Mouse (Mus musculus) hindbrain, embryonic 15.5 days (tissue): ENCODE measurements around the gene Paics. TPM values are rescaled to one million over a fixed set of nuclear protein-coding genes. Genes with fewer than 3 reads are reported as not detected.

Experiments
- ATAC-seq: fragments of 200-750 bp; cut with Nextera tagmentation; 2 replicates; pipeline ENCODE4 v1.8.0; 2017; ENCODE audit warnings: low read depth, moderate number of reproducible peaks, moderate TSS enrichment; ENCODE audit not compliant: low FRiP score
- H3K27ac ChIP-seq: fragments of 300-500 bp; sonication (generic); replicated peaks from 2 replicates; pipeline ENCODE4 v1.5.1; 2015; ENCODE audit warnings: mild to moderate bottlenecking, inconsistent platforms
- H3K27me3 ChIP-seq: fragments of 300-500 bp; sonication (generic); 2 replicates; pipeline ENCODE4 v1.6.1; 2015; ENCODE audit warnings: control low read depth, inconsistent platforms
- H3K36me3 ChIP-seq: fragments of 300-500 bp; sonication (generic); 2 replicates; pipeline ENCODE4 v1.6.1; 2015; ENCODE audit warnings: control low read depth, inconsistent platforms
- H3K4me1 ChIP-seq: fragments of 300-500 bp; sonication (generic); replicated peaks from 2 replicates; pipeline ENCODE4 v1.6.1; 2015; ENCODE audit warnings: control low read depth, inconsistent platforms
- H3K4me2 ChIP-seq: fragments of 300-500 bp; sonication (generic); 2 replicates; pipeline ENCODE4 v1.6.1; 2015; ENCODE audit warnings: moderate library complexity, mild to moderate bottlenecking, inconsistent platforms
- H3K4me3 ChIP-seq: fragments of 300-500 bp; sonication (generic); 2 replicates; pipeline ENCODE4 v1.5.1; 2015; ENCODE audit warnings: mild to moderate bottlenecking, inconsistent platforms
- H3K9ac ChIP-seq: fragments of 300-500 bp; sonication (generic); 2 replicates; pipeline ENCODE4 v1.6.1; 2015; ENCODE audit warnings: inconsistent platforms
- H3K9me3 ChIP-seq: fragments of 300-500 bp; sonication (generic); 2 replicates; pipeline ENCODE4 v1.6.1; 2016; ENCODE audit warnings: control low read depth, inconsistent platforms
- WGBS: fragments of 180-500 bp; shearing (Covaris S2); methylation state at CpG from one replicate; pipeline ENCODE4 v1.1.7; 2015; 5-methylcytosine and 5-hydroxymethylcytosine counted together
- polyA plus RNA-seq: library from polyadenylated mRNA; unstranded; fragments of >200 nt; fragmentation: Nextera tagmentation; extraction: Ambion mirVana; gene quantifications from 2 replicates; pipeline ENCODE4 v1.2.1, GENCODE M21; 2015

The Paics gene
- polyA plus RNA-seq, 1 experiment from 2014 or later: 179 TPM

DNA sequence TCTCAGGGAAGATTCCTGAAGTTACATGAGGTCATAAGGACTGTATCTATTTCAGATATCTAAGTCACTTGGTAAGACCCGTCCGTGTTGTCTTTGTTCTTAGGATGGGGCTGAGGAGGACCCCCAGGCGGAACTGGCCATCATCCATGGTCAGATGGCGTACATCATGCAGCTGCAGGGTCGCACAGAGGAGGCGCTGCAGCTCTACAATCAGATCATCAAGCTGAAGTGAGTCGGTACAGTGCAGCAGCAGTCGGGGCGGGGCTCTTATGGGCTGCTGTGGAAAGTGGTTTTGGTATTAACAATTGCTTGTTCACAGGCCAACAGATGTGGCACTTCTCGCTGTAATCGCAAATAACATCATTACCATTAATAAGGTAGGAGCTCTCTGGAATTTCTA lies 32.9 kb downstream of the Paics start:
- WGBS: 92% methylated on average over 11 of the region's 11 CpGs
- H3K27me3 ChIP-seq: no peaks in the 10 kb centered on the region
- H3K4me1 ChIP-seq: no peaks in the 10 kb centered on the region
- no peak overlapping the region for H3K4me3 ChIP-seq
- no peak for ATAC-seq
- H3K9ac ChIP-seq: no peak overlapping the region
- no peaks in the 10 kb centered on the region for H3K9me3 ChIP-seq
- no peak overlapping the region for H3K4me2 ChIP-seq
- no peak overlapping the region for H3K27ac ChIP-seq
- peaks cover 73% of the 10 kb centered on the region for H3K36me3 ChIP-seq

- Histone ChIP-seq H3K4me1 (no peaks in the 10 kb centered on the region), H3K9ac (no peak overlapping the region), H3K27me3 (no peaks in the 10 kb centered on the region), H3K9me3 (no peaks in the 10 kb centered on the region), H3K27ac (no peak overlapping the region), H3K4me2 (no peak overlapping the region), H3K36me3 (peaks cover 77% of the 10 kb centered on the region), H3K4me3 (no peak overlapping the region)
- no peak for ATAC-seq
- 96% methylated on average over 3 of the region's 3 CpGs for WGBS
Measured at GRCm38 (mm10) chr5:76990789-76991188, 39.7 kb downstream of the Paics start.

DNA sequence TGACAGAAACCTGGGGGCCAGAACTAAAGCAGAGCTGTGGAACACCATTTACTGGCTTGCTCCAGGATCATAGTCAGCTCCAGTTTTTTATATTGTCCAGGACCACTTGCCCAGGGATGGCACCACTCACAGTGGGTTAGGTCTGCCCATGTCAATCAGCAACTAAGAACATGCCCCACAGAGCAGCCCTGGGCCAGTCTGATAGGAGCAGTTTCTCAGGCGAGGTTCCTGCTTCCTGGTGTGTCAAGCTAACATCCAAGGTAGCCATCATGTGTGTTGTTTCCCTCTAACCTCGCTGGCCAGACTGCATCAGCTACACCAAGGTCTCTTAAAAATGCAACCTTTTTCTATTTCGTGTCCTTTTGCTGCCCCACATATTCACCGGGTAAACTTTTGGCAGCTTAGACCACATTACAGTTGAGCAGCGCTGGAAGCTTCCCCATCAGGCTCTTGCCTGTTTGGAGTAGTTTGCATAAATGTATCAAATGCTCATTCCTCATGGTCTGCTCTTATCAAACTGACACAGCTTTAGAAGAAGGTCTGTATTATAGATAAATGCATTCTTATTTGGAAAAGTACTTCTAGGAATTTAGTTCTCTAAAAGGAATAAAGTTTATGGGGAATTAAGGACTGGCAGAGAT lies 42.2 kb downstream of the Paics start:
- ATAC-seq: no peak
- H3K9me3 ChIP-seq: no peaks in the 10 kb centered on the region
- no peak overlapping the region for H3K4me3 ChIP-seq
- H3K9ac ChIP-seq: no peak overlapping the region
- H3K27ac ChIP-seq: no peak overlapping the region
- H3K27me3 ChIP-seq: no peaks in the 10 kb centered on the region
- no peaks in the 10 kb centered on the region for H3K4me1 ChIP-seq
- H3K4me2 ChIP-seq: no peak overlapping the region
- H3K36me3 ChIP-seq: peaks cover 84% of the 10 kb centered on the region
- WGBS: 93% methylated on average over 5 of the region's 5 CpGs

- no peaks in the 10 kb centered on the region for H3K27me3 ChIP-seq
- no peaks in the 10 kb centered on the region for H3K4me1 ChIP-seq
- H3K4me2 ChIP-seq: no peak overlapping the region
- H3K36me3 ChIP-seq: peaks cover 63% of the 10 kb centered on the region
- H3K4me3 ChIP-seq: no peak overlapping the region
- WGBS: 54% methylated on average over 5 of the region's 5 CpGs
- no peak overlapping the region for H3K27ac ChIP-seq
- no peak overlapping the region for H3K9ac ChIP-seq
- ATAC-seq: 0 out of 2 replicates have a peak, but pooled peaks have one; percentile 59
- no peaks in the 10 kb centered on the region for H3K9me3 ChIP-seq
Measured at GRCm38 (mm10) chr5:76998416-76998815, 47.3 kb downstream of the Paics start.

DNA sequence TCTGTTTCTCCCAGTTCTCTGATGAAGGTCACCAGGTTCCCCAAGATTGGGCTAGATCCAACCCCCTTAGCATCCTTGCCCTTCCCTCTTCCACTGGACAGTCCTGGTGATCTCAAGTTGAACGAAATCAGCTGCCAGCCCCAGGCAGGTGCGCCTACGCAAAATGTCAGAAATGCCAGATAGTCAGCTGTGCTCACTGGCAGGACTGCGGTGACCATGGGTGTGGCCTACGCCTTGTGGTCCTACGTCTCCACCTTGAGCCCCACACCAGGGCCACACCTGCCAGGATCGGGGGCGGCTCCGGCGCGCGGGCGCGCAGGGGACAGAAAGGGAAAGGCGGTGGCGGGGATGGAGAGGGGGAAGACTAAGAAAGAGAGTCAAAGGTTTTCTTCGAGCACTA lies 50.1 kb downstream of the Paics start:
- H3K4me1 ChIP-seq: no peaks in the 10 kb centered on the region
- no peaks in the 10 kb centered on the region for H3K9me3 ChIP-seq
- H3K27me3 ChIP-seq: no peaks in the 10 kb centered on the region
- H3K9ac ChIP-seq: no peak overlapping the region
- peaks cover 38% of the 10 kb centered on the region for H3K36me3 ChIP-seq
- H3K27ac ChIP-seq: no peak overlapping the region
- H3K4me2 ChIP-seq: no peak overlapping the region
- no peak overlapping the region for H3K4me3 ChIP-seq
- ATAC-seq: no peak
- WGBS: 94% methylated on average over 17 of the region's 17 CpGs

DNA sequence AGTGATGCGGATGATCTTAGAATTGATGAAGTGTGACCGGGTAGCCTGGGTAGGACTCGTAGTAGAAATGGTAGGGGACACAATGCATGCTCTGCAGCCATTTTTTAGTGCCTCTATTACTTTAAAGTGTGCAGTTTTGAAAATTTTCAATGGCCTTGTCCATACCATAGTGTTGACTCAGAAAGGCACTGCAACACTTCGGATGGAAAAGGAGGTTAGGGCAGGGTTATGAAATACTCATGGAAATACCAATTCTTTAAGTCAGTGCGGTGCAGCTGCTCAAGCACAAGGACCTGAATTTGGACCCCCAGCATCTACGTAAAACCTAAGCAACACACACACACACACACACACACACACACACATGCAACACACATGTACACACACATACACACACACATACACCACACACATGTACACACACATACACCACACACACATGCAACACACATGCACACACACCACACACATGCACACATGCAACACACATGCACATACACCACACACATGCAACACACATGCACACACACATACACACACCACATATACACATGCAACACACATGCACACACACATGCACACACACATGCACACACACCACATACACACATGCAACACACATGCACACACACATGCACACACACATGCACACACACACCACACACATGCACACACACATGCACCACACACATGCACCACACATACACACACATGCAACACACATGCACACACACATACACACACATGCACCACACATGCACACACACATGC lies 53.1 kb downstream of the Paics start, which contains the start of gene Arl9:
TSS of gene Arl9 (plus strand) at position 5 of the 771 bp plus-strand sequence.
- WGBS: 94% methylated on average over 6 of the region's 6 CpGs

GRCm38 (mm10) chr5:77010352-77010751 lies 59.2 kb downstream of the Paics start:
- Histone ChIP-seq H3K4me1 (no peaks in the 10 kb centered on the region), H3K9ac (no peak overlapping the region), H3K4me2 (no peak overlapping the region), H3K36me3 (no peaks in the 10 kb centered on the region), H3K27me3 (no peaks in the 10 kb centered on the region), H3K4me3 (no peak overlapping the region), H3K9me3 (no peaks in the 10 kb centered on the region), H3K27ac (no peak overlapping the region)
- WGBS: 91% methylated on average over 9 of the region's 9 CpGs
- ATAC-seq: no peak

More for the DNA sequence above, 53.1 kb downstream of the Paics start, which contains the start of gene Arl9:
- Histone ChIP-seq H3K4me2 (no peak within 1 kb of the TSS), H3K36me3 (peaks cover 12% of the 10 kb centered on the region), H3K27me3 (no peaks in the 10 kb centered on the region), H3K27ac (no peak within 1 kb of the TSS), H3K9ac (no peak within 1 kb of the TSS), H3K9me3 (no peaks in the 10 kb centered on the region), H3K4me3 (no peak within 1 kb of the TSS), H3K4me1 (no peaks in the 10 kb centered on the region)
- no peak for ATAC-seq

DNA sequence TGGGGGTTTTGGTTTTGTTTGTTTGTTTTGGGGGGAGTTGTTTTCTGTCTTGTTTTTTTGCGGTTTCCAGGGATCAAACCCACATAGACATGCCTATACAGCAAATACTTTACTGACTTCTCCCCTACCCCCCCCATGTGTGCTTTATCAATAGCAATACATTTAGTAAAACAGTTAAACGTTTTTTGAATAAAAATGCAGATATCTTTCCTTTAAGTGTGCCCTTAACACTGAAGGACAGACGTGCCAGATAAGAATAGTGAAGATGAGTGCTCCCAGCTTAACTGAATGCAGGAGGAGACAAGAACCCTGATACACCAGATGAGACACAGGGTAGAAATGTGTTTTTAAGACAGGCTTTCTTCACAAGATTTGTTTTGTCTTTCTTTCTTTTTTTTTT lies 60.0 kb downstream of the Paics start:
- H3K27me3 ChIP-seq: no peaks in the 10 kb centered on the region
- no peaks in the 10 kb centered on the region for H3K9me3 ChIP-seq
- no peak for ATAC-seq
- H3K4me2 ChIP-seq: no peak overlapping the region
- no peak overlapping the region for H3K4me3 ChIP-seq
- H3K27ac ChIP-seq: no peak overlapping the region
- WGBS: 71% methylated on average over 3 of the region's 3 CpGs
- no peak overlapping the region for H3K9ac ChIP-seq
- no peaks in the 10 kb centered on the region for H3K36me3 ChIP-seq
- H3K4me1 ChIP-seq: no peaks in the 10 kb centered on the region

DNA sequence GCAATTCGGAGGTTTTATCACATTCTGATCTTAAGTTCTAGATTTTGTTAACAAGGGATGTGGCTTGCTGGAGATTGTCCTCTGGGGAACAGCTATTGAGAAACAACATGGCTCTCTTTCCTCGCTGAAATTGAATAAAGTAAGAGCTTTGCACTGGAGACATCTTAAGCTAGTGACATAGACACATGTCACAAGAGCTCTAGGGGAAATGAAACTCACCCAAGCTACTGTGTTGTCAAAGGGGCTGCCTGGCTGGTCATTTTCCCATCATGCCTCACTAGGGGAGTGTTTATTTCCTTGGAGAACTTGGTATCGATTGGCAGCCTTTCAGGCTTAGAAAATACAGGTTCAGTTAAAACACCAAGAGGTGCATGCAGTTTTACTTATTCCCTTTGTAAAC lies 62.1 kb downstream of the Paics start:
- Histone ChIP-seq H3K4me2 (no peak overlapping the region), H3K4me1 (0 out of 2 replicates have a peak, but pooled peaks cover 3% of the 10 kb centered on the region), H3K27ac (no peak overlapping the region), H3K36me3 (no peaks in the 10 kb centered on the region), H3K9me3 (no peaks in the 10 kb centered on the region), H3K9ac (no peak overlapping the region), H3K27me3 (0 out of 2 replicates have a peak, but pooled peaks cover 3% of the 10 kb centered on the region), H3K4me3 (no peak overlapping the region)
- no peak for ATAC-seq
- 83% methylated on average over 3 of the region's 3 CpGs for WGBS

DNA sequence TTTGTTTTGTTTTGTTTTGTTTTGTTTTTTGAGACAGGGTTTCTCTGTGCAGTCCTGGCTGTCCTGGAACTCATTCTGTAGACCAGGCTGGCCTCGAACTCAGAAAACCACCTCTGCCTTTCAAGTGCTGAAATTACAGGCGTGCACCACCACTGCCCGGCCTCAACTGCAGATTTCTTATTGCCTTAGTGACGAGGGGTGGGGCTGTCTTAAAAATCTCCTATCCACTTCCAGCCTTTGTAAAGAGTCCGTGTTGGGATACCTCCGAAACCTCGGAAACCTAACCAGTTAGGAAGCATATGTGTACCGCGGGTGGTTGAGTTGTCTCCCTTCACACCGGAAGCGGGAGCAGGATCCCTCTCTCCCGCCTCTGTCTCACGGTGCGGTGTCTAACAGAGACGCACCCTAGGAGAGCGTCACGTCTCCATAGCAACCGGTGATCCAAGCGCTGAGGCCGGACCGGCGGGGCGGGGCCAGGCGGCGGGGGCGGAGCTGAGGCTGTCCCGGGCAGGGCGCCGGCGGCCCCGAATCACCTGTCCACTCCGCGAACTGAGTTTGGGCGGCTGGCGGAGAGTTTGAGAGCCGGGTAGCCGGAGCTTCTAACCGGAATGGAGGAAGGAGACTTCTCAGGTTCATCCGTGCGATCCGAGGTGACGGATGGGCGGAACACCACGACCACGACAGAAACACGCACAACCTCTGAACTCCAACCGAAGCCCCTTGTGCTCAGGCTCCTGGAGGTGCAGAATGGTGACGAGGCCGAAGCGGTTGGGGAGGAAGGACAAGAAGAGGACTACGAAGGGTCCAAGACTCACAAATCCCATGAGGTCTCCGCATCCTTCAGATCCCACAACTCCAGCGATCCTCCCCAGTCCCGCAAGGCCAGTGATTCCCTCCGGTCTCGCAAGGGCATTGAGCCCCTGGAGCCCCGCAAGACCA lies 64.7 kb downstream of the Paics start, which contains the start of gene Thegl:
TSS of gene Thegl (plus strand) at position 480 of the 939 bp plus-strand sequence.
- Histone ChIP-seq H3K4me2 (peak within 1 kb of the TSS; percentile 91), H3K4me1 (0 out of 2 replicates have a peak, but pooled peaks cover 3% of the 10 kb centered on the region), H3K9ac (peak within 1 kb of the TSS; percentile 53), H3K27me3 (0 out of 2 replicates have a peak, but pooled peaks cover 3% of the 10 kb centered on the region), H3K27ac (no peak within 1 kb of the TSS), H3K36me3 (no peaks in the 10 kb centered on the region), H3K9me3 (no peaks in the 10 kb centered on the region), H3K4me3 (peak within 1 kb of the TSS; percentile 67)
- 12% methylated on average over 57 of the region's 57 CpGs for WGBS
- peak; percentile 98 for ATAC-seq
